Mouse (Mus musculus): ENCODE data around the gene Cradd. TPM values are rescaled to one million over a fixed set of nuclear protein-coding genes. Genes with fewer than 3 reads are reported as not detected.

Gene Cradd
- polyA plus RNA-seq, 2 experiments = 3.2 to 3.6 TPM

- no peaks in the 10 kb centered on the region for H3K9me3 ChIP-seq (ENCODE audit: control insufficient read depth, low read length)
- DNase-seq (ENCODE audit: low read depth in 3 of 3, low spot score in 3 of 3) (no peak), ATAC-seq (ENCODE audit: insufficient read depth) (no peak)
- H3K4me3 ChIP-seq (ENCODE audit: insufficient read depth in 1 of 2, low read depth in 2 of 2, low read length in 2 of 2) = no peak overlapping the region
- 0 out of 4 replicates have a peak, but pooled peaks cover 0 to 3% of the 10 kb centered on the region in 2 experiments for H3K4me1 ChIP-seq (replicated peaks; ENCODE audit: control insufficient read depth in 2 of 2, insufficient read depth in 2 of 2, low read length in 1 of 2)
- TF ChIP-seq EP300 (IDR thresholded peaks at IDR 0.05; ENCODE audit: low read depth) (no peak), CTCF (IDR thresholded peaks at IDR 0.05; ENCODE audit: low read depth) (peak; percentile 39)
- H3K4me2 ChIP-seq (ENCODE audit: low read depth) = no peak overlapping the region
- H3K9ac ChIP-seq (replicated peaks) = no peak overlapping the region
- no peaks in the 10 kb centered on the region for H3K27me3 ChIP-seq (ENCODE audit: control insufficient read depth, insufficient read depth, low read length)
- no peak overlapping the region for H3K27ac ChIP-seq
- no peaks in the 10 kb centered on the region for H3K36me3 ChIP-seq (replicated peaks; ENCODE audit: control insufficient read depth, insufficient read depth, low read depth)
- WGBS (ENCODE audit: insufficient replicate concordance) = 71% methylated on average over 6 of the region's 7 CpGs
Observed at GRCm38 (mm10) chr10:95156410-95156809, 167.5 kb downstream of the Cradd start.

- 23% methylated on average over 1 of the region's 1 CpGs for whole genome bisulfite sequencing (ENCODE audit: insufficient replicate concordance)
Observed at GRCm38 (mm10) chr10:95154675-95155074, 169.3 kb downstream of the Cradd start.

GRCm38 (mm10) chr10:95153224-95153623, 170.7 kb downstream of the Cradd start:
- Histone ChIP-seq H3K27me3 (ENCODE audit: control insufficient read depth, insufficient read depth, low read length) (no peaks in the 10 kb centered on the region), H3K9ac (replicated peaks) (no peak overlapping the region), H3K4me2 (ENCODE audit: low read depth) (no peak overlapping the region), H3K4me1 (replicated peaks; ENCODE audit: control insufficient read depth in 2 of 2, insufficient read depth in 2 of 2, low read length in 1 of 2) (0 out of 4 replicates have a peak, but pooled peaks cover 0 to 3% of the 10 kb centered on the region in 2 experiments), H3K9me3 (ENCODE audit: control insufficient read depth, low read length) (no peaks in the 10 kb centered on the region), H3K36me3 (replicated peaks; ENCODE audit: control insufficient read depth, insufficient read depth, low read depth) (no peaks in the 10 kb centered on the region), H3K4me3 (ENCODE audit: insufficient read depth in 1 of 2, low read depth in 2 of 2, low read length in 2 of 2) (no peak overlapping the region), H3K27ac (no peak overlapping the region)
- 60% methylated on average over 7 of the region's 7 CpGs for WGBS (ENCODE audit: insufficient replicate concordance)
- DNase-seq (ENCODE audit: low read depth in 3 of 3, low spot score in 3 of 3) (no peak), ATAC-seq (ENCODE audit: insufficient read depth) (no peak)
- no peak for TF ChIP-seq EP300 (IDR thresholded peaks at IDR 0.05; ENCODE audit: low read depth)
- TF ChIP-seq CTCF (IDR thresholded peaks at IDR 0.05; ENCODE audit: low read depth) = no peak

More at GRCm38 (mm10) chr10:95154675-95155074, 169.3 kb downstream of the Cradd start:
- DNase-seq (ENCODE audit: low read depth in 3 of 3, low spot score in 3 of 3) (no peak), ATAC-seq (ENCODE audit: insufficient read depth) (no peak)
- Histone ChIP-seq H3K27ac (no peak overlapping the region), H3K4me3 (ENCODE audit: insufficient read depth in 1 of 2, low read depth in 2 of 2, low read length in 2 of 2) (no peak overlapping the region), H3K4me2 (ENCODE audit: low read depth) (no peak overlapping the region), H3K9me3 (ENCODE audit: control insufficient read depth, low read length) (no peaks in the 10 kb centered on the region), H3K27me3 (ENCODE audit: control insufficient read depth, insufficient read depth, low read length) (no peaks in the 10 kb centered on the region), H3K9ac (replicated peaks) (no peak overlapping the region), H3K36me3 (replicated peaks; ENCODE audit: control insufficient read depth, insufficient read depth, low read depth) (no peaks in the 10 kb centered on the region), H3K4me1 (replicated peaks; ENCODE audit: control insufficient read depth in 2 of 2, insufficient read depth in 2 of 2, low read length in 1 of 2) (0 out of 4 replicates have a peak, but pooled peaks cover 0 to 3% of the 10 kb centered on the region in 2 experiments)
- no peak for TF ChIP-seq CTCF (IDR thresholded peaks at IDR 0.05; ENCODE audit: low read depth)

- no peak for DNase-seq (ENCODE audit: low read depth in 3 of 3, low spot score in 3 of 3)
- Histone ChIP-seq H3K9me3 (ENCODE audit: control insufficient read depth, low read length) (no peaks in the 10 kb centered on the region), H3K4me3 (ENCODE audit: insufficient read depth in 1 of 2, low read depth in 2 of 2, low read length in 2 of 2) (no peak overlapping the region), H3K27ac (no peak overlapping the region), H3K27me3 (ENCODE audit: control insufficient read depth, insufficient read depth, low read length) (no peaks in the 10 kb centered on the region), H3K36me3 (replicated peaks; ENCODE audit: control insufficient read depth, insufficient read depth, low read depth) (no peaks in the 10 kb centered on the region), H3K9ac (replicated peaks) (no peak overlapping the region), H3K4me1 (replicated peaks; ENCODE audit: control insufficient read depth in 2 of 2, insufficient read depth in 2 of 2, low read length in 1 of 2) (0 out of 4 replicates have a peak, but pooled peaks cover 0 to 3% of the 10 kb centered on the region in 2 experiments), H3K4me2 (ENCODE audit: low read depth) (no peak overlapping the region)
- ATAC-seq (ENCODE audit: insufficient read depth) = no peak
- WGBS (ENCODE audit: insufficient replicate concordance) = 64% methylated on average over 9 of the region's 9 CpGs
- TF ChIP-seq EP300 (IDR thresholded peaks at IDR 0.05; ENCODE audit: low read depth) (no peak), CTCF (IDR thresholded peaks at IDR 0.05; ENCODE audit: low read depth) (no peak)
Observed at GRCm38 (mm10) chr10:95152503-95152989, 171.4 kb downstream of the Cradd start.

GRCm38 (mm10) chr10:95151012-95151768, 172.7 kb downstream of the Cradd start:
- no peak for TF ChIP-seq EP300 (IDR thresholded peaks at IDR 0.05; ENCODE audit: low read depth)
- TF ChIP-seq CTCF (IDR thresholded peaks at IDR 0.05; ENCODE audit: low read depth) = no peak
- no peaks in the 10 kb centered on the region for H3K9me3 ChIP-seq (ENCODE audit: control insufficient read depth, low read length)
- H3K27ac ChIP-seq = no peak overlapping the region
- no peak overlapping the region for H3K4me3 ChIP-seq (ENCODE audit: insufficient read depth in 1 of 2, low read depth in 2 of 2, low read length in 2 of 2)
- WGBS (ENCODE audit: insufficient replicate concordance) = 57% methylated on average over 6 of the region's 6 CpGs
- H3K27me3 ChIP-seq (ENCODE audit: control insufficient read depth, insufficient read depth, low read length) = no peaks in the 10 kb centered on the region
- DNase-seq (ENCODE audit: low read depth in 3 of 3, low spot score in 3 of 3) (peak in 1 of 3 experiments; percentile 11), ATAC-seq (ENCODE audit: insufficient read depth) (no peak)
- no peak overlapping the region for H3K9ac ChIP-seq (replicated peaks)
- H3K36me3 ChIP-seq (replicated peaks; ENCODE audit: control insufficient read depth, insufficient read depth, low read depth) = no peaks in the 10 kb centered on the region
- H3K4me2 ChIP-seq (ENCODE audit: low read depth) = no peak overlapping the region
- peaks cover 0 to 8% of the 10 kb centered on the region in 2 experiments; a peak in 2 of 4 replicates for H3K4me1 ChIP-seq (replicated peaks; ENCODE audit: control insufficient read depth in 2 of 2, insufficient read depth in 2 of 2, low read length in 1 of 2)
